Mouse (Mus musculus) left cerebral cortex, postnatal 25 days (tissue): Measurements from ENCODE around the gene Pik3r6. TPM values are rescaled to one million over a fixed set of nuclear protein-coding genes. Genes with fewer than 3 reads are reported as not detected.

Experiments
- DNase-seq, 2 experiments: peaks; one replicate each; pipeline ENCODE4 v3.0.0; 2022; ENCODE audit warnings: low spot score in 2 of 2, mixed read lengths in 1 of 2
- intact Hi-C: fragments of 180-260 bp; cut with DNase I; formaldehyde crosslinking; loops from one replicate; pipeline ENCODE4 v1.15.1; 2025
- total RNA-seq, 2 experiments: library from RNA; stranded (reverse); gene quantifications; 2 replicates each; pipeline ENCODE4 v1.2.3; 2021

Gene Pik3r6
- 1 to 10 TPM; 2.8 to 4.0 TPM for total RNA-seq

DNA sequence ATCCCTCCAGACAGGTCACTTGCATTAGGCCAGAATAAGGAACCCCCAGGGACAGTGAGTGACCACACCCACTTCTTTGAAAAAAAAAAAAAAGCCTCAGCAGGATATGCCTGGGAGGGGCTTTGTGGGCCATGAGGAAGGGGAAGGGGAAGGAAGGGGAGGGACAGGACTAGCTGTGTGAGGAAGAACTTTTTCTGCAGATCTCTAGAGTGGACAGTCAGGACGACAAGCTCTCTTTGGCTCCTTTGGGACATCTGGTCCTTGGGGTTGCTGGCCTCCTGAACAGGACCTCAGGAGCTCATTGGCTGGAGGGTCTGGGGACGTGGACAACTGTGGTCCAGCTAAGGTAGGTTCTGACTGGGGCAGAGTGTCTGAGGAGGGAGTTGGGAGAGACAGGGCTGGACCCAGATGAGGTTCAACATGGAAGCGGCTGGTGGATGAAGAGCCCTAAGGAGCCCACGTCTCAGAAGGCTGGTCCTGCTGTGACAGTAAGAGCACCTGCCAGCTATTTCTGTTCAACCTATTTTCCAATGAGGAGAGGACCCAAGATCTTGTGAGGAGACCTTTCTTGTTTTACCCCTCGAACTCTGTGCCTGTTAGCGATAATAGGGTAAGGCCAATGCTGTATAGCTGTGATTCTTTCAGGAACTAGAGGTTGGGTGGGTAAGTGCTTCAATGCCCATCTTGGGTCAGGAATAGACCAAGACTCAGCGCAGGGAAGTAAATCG, at the start of gene Pik3r6:
Pik3r6 (plus strand) TSS at position 118 of the 728 bp plus-strand sequence.
- intact Hi-C loops, result no loop called here
- no peak for DNase-seq

DNA sequence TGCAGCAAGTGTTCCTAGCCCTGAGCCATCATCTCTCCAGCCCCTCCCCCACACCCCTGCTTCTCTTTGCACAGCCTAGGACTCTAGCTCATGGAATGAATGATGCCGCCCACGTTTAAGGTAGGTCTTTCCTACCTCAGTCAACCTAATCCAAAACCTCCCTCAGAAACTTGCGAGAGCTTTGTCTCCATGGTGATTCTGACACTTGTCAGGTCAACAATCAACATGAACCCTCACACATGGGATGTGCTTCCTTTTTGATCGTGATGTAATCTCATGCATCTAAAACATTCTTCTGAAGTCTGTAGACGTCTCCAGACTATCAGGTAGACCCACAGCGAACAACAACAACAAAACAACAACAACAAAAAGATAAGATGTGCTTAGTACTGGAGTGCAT, 49.5 kb upstream of the Pik3r6 start:
- no peak for DNase-seq
- intact Hi-C loops, result no loop called here

DNA sequence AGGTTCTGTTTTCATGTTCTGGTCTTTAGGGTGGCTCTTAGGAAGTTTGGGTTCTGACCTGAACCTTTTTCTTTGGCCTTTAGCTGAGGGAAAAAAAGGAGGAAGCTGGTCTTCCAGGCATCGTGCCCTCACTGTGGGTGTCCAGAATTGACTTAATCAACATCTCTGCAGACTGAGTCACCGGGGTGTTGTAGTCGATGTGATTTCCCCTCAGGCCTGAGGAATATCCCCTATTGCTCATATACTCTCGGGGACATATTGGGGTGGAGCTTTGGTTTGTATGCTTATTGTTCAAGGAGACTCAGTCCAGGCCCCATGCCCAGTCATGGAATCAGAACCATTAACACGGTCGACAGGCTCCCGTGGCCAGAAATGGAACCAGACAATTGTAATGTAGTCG, 44.7 kb upstream of the Pik3r6 start:
- DNase-seq, result no peak
- intact Hi-C loops, result no loop called here

DNA sequence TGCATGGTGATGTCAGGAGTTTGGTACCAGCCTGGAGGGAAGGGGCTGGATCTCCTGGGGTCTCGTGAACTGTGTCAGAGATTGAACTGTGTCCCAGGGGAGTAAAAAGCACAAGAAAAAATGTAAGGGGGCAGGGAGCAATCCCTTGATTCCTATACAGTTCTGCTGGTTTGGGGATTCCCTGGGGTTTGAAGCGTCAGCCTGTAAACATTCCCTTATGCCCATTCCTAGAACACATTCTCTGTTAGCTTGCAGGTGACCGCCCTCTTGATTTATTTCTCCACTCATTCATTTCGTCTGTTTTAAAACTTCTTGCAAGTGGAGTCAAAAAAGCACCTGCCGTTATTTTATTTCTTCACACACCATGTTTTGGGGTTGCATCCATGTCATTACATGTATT, 43.8 kb upstream of the Pik3r6 start:
- DNase-seq, result no peak
- intact Hi-C loops, result no loop called here

DNA sequence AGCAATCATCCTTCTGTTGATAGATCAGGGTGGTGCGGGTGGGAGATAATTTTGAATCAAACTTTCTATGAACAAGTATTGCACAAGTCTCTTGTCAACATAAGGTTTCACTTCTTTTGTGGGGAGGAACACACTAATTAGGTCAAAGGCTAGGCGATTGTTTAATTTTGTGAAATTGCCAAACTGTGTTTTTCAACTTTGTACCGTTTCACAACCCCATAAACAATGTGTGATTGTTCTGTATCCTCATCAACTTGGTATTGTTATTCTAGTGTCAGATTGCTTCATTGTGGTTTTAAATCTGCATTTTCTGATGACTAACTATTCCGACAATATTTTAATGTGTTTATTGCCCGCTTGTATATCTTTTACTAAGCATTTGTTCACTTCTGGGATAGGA, 43.3 kb upstream of the Pik3r6 start:
- DNase-seq, result no peak
- intact Hi-C loops, result no loop called here

DNA sequence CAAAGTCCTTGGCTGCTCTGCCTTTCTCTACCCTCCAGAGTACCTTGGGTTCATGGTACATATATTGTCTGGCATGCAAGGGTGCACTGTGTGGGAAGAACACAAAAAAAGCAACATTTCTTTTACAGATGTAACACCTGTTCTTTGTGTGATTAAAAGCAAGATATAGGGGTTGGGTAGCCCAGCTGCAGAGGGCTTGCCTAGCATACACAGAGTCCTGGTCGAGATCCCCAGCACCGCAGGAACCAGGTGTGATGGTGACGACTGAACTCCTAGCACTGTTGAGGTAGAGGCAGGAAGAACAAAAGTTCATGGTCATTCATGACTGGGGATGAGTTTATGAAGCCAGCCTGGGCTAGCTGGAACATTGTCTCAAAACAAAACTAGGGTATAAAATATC, 40.1 kb upstream of the Pik3r6 start:
- no peak for DNase-seq
- intact Hi-C loops, result no loop called here

DNA sequence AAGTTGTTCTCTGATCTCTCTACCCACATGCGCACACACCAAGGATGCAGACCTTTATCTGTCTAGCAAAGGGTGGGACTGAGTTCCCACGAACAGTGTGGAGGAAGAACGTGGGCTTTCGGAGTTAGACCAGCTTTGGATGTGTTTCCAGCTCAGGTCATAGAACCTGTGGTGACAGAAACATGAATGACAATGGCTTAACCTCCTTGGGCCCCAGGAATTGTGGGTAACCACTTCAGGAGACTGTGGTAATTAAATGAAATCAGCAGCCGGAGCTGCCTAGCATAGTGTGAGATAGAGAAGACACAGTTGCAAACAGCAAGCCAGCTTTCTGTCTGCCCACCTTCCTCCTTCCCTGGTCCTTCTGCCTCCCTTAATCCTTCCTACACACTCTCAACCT, 38.6 kb upstream of the Pik3r6 start:
- no peak for DNase-seq
- intact Hi-C loops, result no loop called here

DNA sequence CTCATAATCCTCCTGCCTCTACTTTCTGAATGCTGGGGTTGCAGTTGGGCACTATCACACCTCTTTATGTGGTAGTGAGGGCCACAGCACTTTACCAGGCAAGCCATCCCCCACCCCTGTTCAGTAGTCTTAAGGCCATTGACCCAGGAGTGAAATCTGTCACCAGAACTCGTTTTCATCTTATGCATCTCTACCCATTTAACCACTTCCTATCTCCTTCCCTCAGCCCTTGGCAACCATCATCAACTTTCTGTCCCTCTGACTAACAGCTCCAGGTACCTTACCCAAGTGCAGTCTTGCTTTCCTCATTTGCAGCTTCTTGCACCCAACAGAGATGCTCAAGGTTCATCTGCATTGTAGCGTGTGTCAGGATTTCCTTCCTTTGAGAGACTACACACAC, 37.7 kb upstream of the Pik3r6 start:
- intact Hi-C loops, result no loop called here
- DNase-seq, result no peak

DNA sequence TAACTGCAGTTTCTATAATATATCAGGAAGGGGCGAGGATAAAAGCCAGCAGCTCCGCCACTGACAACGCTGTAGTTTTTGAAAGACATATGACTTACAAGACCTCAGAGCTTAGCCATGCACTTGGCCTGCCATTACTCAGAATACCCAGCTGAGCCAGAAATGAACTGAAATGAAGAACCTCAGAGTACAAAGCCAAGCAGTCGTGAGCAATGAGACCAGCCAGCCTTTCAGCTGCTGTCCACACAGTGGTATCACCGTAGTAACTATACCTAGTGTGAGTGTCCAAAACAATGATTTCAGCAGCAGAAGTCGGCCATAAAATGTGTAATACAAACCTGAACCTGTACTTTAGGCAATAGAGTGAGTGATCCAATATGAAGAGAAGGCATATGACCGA, 35.4 kb upstream of the Pik3r6 start:
- intact Hi-C loops, result no loop called here
- no peak for DNase-seq

DNA sequence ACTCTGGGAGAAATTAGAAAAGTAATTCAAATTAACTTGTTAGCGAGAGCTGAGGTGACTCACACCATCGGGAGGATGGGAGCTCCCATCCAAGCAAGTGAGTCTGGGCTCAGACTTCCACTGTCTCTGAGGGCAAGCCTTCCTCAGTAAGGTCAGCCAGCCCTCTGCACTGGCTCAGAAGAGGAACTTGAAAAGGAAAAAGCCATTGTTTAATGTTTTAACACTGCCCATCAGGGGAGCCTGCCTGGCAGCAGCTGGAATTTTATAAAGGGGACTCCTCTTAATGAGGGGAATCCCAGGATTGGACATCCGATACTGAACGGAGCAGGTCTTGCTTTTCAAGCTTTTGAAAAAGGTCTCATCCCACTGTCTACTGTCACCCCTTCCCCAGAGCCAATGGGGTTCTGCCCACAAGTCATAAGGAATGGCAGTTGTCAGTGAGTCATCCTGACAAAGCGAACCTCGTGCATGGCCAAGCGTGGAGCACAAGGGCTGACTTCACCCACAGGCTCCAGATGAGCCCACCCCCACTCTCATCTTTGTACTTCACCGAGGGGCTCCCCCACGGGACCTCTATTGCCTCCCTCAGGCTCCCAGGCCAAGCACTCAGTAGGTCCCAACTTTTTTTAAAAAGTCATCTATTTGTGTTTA, 34.7 kb upstream of the Pik3r6 start:
- no peak for DNase-seq
- intact Hi-C loops, result no loop called here

DNA sequence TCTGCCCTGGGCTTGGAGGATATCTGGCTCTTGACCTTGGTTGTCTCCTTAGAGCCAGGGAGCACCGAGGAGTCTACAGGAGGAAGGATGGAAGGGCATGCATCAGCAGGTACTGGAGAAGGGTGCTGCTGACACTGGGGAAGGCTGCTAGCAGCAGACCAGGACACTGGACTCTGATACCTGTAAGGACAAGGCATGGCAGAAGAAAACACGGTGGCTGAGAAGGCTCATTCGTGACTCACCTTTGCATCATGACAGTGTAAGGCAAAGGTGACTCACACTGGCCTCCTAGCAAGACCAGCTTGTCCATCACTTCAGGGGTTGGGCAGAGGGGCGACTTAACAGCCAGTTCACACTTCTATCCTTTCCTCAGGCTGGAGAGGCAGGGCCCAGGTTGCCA, 33.9 kb upstream of the Pik3r6 start:
- intact Hi-C loops, result no loop called here

DNA sequence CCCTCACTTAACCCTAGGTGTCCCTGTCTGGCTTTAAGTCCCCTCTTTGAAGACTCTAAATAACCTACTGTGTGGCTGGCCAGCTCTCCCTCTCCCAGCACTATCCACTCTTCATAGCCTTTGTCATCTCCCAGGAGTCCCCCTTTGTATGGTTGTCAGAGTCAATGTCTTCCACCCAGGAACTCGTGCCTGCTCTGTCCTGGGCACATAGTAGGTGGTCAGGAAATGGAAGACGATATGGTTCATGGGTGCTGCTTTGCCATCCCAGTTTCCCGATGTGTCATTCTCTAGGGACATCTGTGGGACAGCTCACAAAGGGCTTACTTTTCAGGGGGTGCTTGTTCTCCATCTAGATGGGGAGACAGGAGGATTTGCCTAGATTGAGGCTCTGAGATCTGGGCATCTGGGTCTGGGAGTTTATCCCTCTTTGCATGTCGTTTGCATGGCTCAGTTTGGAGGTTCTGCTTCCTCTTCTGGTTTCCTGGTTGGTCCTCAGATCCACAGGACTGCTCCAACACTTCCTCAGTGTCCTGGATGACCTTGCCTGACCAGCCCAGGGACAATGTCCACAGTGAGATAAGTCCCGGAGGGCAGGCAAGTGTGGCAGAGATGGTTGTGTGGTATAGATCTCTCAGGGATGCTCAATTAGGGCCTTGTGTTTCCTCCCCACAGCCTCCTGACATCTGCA, 30.5 kb upstream of the Pik3r6 start:
- DNase-seq, result no peak
- intact Hi-C loops, result loop anchor here (5.0 kb wide), 1 partner anchor 40 kb away; the partner anchor contains the start of gene Pik3r5

More for the DNA sequence above, 33.9 kb upstream of the Pik3r6 start:
- no peak for DNase-seq

DNA sequence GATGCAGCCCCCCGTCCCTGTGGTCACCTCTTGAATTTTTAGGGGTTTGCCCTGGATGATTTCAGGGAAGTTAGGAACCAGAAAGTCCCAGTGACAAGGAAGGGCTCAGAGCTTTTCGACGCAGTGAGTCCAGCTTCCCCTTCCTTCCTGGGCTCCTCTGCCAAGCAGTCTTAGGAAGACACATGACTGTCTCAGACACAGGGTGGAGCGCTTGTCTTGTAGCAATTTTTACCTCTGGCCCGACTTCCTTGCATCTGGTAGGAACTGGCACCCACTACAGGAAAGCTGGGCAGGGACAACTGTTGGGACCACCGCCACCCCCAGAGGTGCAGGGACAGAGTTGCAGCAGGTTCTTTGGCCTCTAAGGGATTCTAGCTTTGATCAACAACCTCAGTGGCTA, 28.2 kb upstream of the Pik3r6 start:
- peak in 1 of 2 experiments; percentile 37 for DNase-seq
- intact Hi-C loops, result loop anchor here (5.0 kb wide), 1 partner anchor 42 kb away; the partner anchor contains the start of gene Pik3r5

DNA sequence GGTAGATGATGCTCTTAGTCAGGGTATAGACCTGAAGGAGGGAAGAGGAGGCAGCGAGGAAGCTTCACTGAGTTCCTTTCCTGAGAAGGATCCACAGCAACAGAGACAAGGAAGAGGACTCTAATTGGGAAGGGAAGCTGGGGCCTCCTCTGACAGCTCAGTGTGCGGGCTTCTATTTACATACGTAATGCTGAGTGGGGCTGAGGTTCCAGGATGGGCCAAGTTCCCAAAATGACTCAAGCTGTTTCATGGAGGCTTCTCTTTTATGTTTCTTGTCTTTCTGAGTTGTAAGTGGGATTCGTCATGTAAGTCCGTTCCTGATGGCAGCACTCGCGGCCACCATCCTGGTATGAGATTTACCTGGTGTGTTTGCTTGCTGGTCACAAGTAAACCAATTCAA, 27.1 kb upstream of the Pik3r6 start:
- intact Hi-C loops, result no loop called here
- peak in 1 of 2 experiments; percentile 61 for DNase-seq

DNA sequence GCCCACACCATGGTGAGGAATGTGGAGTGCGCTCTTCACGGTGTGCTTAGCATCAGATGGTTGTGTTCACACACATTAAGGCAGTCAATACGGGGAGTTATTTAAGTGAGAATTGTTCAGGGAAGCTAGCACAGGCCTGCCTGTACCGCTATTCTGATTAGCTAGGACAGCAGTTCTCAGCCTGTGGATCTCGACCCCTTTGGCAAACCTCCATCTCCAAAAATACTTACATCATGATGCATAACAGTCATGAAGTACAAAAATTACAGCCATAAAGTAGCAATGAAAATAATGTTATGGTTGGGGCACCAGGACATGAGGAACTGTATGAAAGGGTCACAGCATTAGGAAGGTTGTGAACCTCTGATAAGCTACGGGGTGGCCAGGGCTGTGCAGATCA, 25.2 kb upstream of the Pik3r6 start:
- intact Hi-C loops, result no loop called here

DNA sequence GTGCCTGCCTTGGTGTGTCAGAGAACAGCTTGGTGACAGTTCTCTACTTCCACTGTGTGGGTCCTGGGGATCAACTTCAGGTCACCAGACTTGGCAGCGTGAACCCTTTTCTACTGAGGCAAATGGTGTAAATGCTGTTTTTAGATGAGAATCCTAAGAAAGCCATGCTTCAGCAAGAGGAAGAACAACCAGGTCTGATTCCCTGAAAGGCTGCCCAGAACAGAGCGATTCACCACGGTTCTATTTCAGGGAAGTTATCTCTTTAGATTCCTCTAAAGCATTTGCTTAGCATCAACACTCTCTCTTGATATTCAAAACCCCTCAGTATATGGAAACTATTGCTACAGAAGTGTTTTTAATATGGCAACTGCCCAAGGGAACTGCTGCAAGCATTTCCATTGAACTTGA, 24.2 kb upstream of the Pik3r6 start:
- intact Hi-C loops, result no loop called here
- peak; percentile 43 to 78 for DNase-seq

More for the DNA sequence above, 25.2 kb upstream of the Pik3r6 start:
- DNase-seq, result no peak

DNA sequence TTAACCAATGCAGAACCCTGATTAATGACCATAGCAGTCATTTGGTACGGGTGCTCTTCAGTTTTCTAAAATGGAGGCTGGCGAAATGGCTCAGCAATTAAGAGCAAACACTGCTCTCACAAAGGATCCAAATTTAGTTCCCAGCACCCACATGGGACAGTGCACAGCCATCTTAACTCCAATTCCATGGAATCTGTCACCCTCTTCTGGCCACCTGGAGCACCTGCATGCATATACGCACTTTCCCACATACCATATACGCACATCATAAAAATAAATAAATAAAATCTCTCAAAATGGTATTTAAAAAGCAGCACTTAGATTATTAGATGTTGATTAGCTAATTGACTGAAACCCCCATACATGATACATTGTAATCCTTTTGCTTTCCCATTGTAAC, 22.2 kb upstream of the Pik3r6 start:
- DNase-seq, result no peak
- intact Hi-C loops, result loop anchor here (10.0 kb wide), 2 partner anchors 324 to 394 kb away; partner anchors contain the start of gene Ndel1

DNA sequence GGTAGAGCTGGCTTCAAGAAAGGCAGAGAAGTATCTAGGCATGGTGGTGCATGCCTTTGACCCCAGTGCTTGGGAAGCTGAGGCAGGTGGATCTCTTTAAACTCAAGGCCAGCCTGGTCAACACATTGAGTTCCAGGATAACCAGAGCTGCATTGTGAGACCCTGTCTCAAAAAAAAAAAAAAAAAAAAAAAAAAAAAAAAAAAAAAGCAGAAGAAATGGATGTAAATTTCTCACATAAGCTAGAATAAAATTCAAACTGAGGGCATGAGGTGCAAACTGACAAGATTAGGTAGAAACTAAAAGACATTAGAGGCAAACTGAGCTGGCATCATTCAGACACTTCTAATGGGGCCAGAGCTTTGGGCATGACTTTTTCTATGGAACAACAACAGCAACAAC, 20.8 kb upstream of the Pik3r6 start:
- intact Hi-C loops, result loop anchor here (10.0 kb wide), 2 partner anchors 323 to 393 kb away; partner anchors contain the start of gene Ndel1
- DNase-seq, result no peak

DNA sequence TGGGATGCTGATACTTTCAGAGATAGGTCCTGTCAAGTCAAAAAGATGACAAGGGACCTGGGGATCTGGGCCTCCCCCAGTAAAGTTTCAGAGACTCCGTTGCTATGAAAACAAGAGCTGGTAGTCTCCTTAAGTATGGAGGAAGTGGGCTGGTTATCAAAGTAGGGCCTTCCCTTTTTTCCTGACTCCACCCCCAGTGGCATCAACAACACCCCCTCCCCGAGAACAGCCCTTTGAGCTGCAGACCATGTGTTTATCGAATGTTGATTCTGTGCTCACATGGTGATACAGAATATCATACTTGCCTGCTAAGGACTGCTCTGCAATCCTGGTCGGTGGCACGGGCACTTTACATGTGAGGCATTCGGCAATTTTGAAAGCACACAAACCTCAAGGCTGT, 19.6 kb upstream of the Pik3r6 start:
- intact Hi-C loops, result loop anchor here (10.0 kb wide), 2 partner anchors 322 to 392 kb away; partner anchors contain the start of gene Ndel1
- no peak for DNase-seq

DNA sequence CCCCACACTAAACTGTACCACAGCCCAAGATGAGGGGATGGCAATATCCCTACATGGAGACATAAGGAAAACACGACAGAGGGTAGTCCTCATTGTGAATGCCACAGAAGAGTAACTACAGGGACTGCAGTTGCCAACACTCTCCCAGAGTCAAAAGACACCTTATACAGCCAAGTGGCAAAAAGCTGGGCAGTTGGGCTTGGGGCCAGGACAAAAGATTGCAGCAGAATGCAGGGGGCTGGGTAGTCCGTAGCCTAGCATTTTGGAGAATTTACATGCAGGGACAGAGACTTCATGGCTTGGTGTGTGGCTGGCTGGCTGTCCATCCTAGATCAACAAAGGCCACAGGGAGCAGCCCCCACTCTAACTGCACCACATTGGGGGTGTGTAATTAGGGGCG, 18.4 kb upstream of the Pik3r6 start:
- intact Hi-C loops, result loop anchor here (2.0 to 10.0 kb wide), 3 partner anchors 68 to 390 kb away; partner anchors contain the start of gene Ndel1
- DNase-seq, result no peak
